Mouse (Mus musculus): Measurements from ENCODE around the gene Ppp1r12a. TPM values are rescaled to one million over a fixed set of nuclear protein-coding genes. Genes with fewer than 3 reads are reported as not detected.
A peak's percentile ranks its signal among the peaks of the same experiment; 100 is the strongest.

The Ppp1r12a gene
- polyA plus RNA-seq, 1 experiment = 18.5 TPM

GRCm38 (mm10) chr10:108284445-108284844 is 122.5 kb downstream of the Ppp1r12a start:
- H3ac ChIP-seq (ENCODE audit: control insufficient read depth, insufficient read length) = no peak overlapping the region
- no peak for TF ChIP-seq TCF3 (IDR thresholded peaks at IDR 0.05; ENCODE audit: insufficient read length, low read depth)
- TF ChIP-seq POLR2AphosphoS2 (IDR thresholded peaks at IDR 0.05; ENCODE audit: insufficient read length, low read depth) = peak; percentile 55
- no peak for TF ChIP-seq SRF (IDR thresholded peaks at IDR 0.05; ENCODE audit: control insufficient read depth, insufficient read length, low read depth)
- no peak for TF ChIP-seq MAX (IDR thresholded peaks at IDR 0.05; ENCODE audit: low read depth)
- no peak for TF ChIP-seq POLR2A (IDR thresholded peaks at IDR 0.05; ENCODE audit: insufficient read length, low read depth)
- H3K27me3 ChIP-seq (ENCODE audit: control insufficient read depth, insufficient read depth, insufficient read length) = no peaks in the 10 kb centered on the region
- peaks cover 20% of the 10 kb centered on the region for H3K36me3 ChIP-seq (ENCODE audit: control insufficient read depth, insufficient read depth)
- H3K4me2 ChIP-seq (ENCODE audit: low read depth) = no peak overlapping the region
- no peaks in the 10 kb centered on the region for H3K79me2 ChIP-seq (ENCODE audit: control insufficient read depth, insufficient read depth)
- H3K4me3 ChIP-seq = no peak overlapping the region

- Histone ChIP-seq H3K4me2 (ENCODE audit: low read depth) (no peak overlapping the region), H3ac (ENCODE audit: control insufficient read depth, insufficient read length) (no peak overlapping the region), H3K79me2 (ENCODE audit: control insufficient read depth, insufficient read depth) (no peaks in the 10 kb centered on the region), H3K36me3 (ENCODE audit: control insufficient read depth, insufficient read depth) (peaks cover 15% of the 10 kb centered on the region), H3K4me3 (no peak overlapping the region), H3K27me3 (ENCODE audit: control insufficient read depth, insufficient read depth, insufficient read length) (no peaks in the 10 kb centered on the region)
- TF ChIP-seq TCF3 (IDR thresholded peaks at IDR 0.05; ENCODE audit: insufficient read length, low read depth) = no peak
- no peak for TF ChIP-seq MYOD1 (IDR thresholded peaks at IDR 0.05; ENCODE audit: control insufficient read depth in 1 of 3, insufficient read length in 2 of 3, low read depth in 2 of 3)
- TF ChIP-seq TCF12 (IDR thresholded peaks at IDR 0.05; ENCODE audit: insufficient read depth, poor library complexity, severe bottlenecking) = no peak
- TF ChIP-seq POLR2A (IDR thresholded peaks at IDR 0.05; ENCODE audit: insufficient read length, low read depth) = no peak
These were observed 123.0 kb downstream of the Ppp1r12a start for GRCm38 (mm10) chr10:108284977-108285376.

- no peak overlapping the region for H3ac ChIP-seq (ENCODE audit: control insufficient read depth, insufficient read length)
- H3K27me3 ChIP-seq (ENCODE audit: control insufficient read depth, insufficient read depth, insufficient read length) = no peaks in the 10 kb centered on the region
- peaks cover 4% of the 10 kb centered on the region for H3K36me3 ChIP-seq (ENCODE audit: control insufficient read depth, insufficient read depth)
- TF ChIP-seq SRF (IDR thresholded peaks at IDR 0.05; ENCODE audit: control insufficient read depth, insufficient read length, low read depth) = no peak
- no peaks in the 10 kb centered on the region for H3K79me2 ChIP-seq (ENCODE audit: control insufficient read depth, insufficient read depth)
- no peak overlapping the region for H3K4me2 ChIP-seq (ENCODE audit: low read depth)
- no peak overlapping the region for H3K4me3 ChIP-seq
These were observed 124.9 kb downstream of the Ppp1r12a start for GRCm38 (mm10) chr10:108286658-108287437.

GRCm38 (mm10) chr10:108287438-108287801 is 125.4 kb downstream of the Ppp1r12a start:
- no peaks in the 10 kb centered on the region for H3K27me3 ChIP-seq (ENCODE audit: control insufficient read depth, insufficient read depth, insufficient read length)
- no peak for TF ChIP-seq REST (IDR thresholded peaks at IDR 0.05; ENCODE audit: insufficient read depth, insufficient read length)
- no peak for TF ChIP-seq SRF (IDR thresholded peaks at IDR 0.05; ENCODE audit: control insufficient read depth, insufficient read length, low read depth)
- TF ChIP-seq CEBPB (IDR thresholded peaks at IDR 0.05; ENCODE audit: insufficient read depth, poor library complexity, severe bottlenecking) = no peak
- no peak for TF ChIP-seq MYOG (IDR thresholded peaks at IDR 0.05; ENCODE audit: control insufficient read depth in 1 of 3, insufficient read depth in 1 of 3, insufficient read length in 2 of 3, low read depth in 2 of 3)
- no peak for TF ChIP-seq TCF12 (IDR thresholded peaks at IDR 0.05; ENCODE audit: insufficient read depth, poor library complexity, severe bottlenecking)
- no peak for TF ChIP-seq TCF3 (IDR thresholded peaks at IDR 0.05; ENCODE audit: insufficient read length, low read depth)
- TF ChIP-seq POLR2AphosphoS2 (IDR thresholded peaks at IDR 0.05; ENCODE audit: insufficient read length, low read depth) = no peak
- TF ChIP-seq MYOD1 (IDR thresholded peaks at IDR 0.05; ENCODE audit: control insufficient read depth in 1 of 3, insufficient read length in 2 of 3, low read depth in 2 of 3) = no peak
- TF ChIP-seq E2F4 (IDR thresholded peaks at IDR 0.05; ENCODE audit: insufficient read depth) = no peak

GRCm38 (mm10) chr10:108290046-108290445 is 128.1 kb downstream of the Ppp1r12a start:
- no peak overlapping the region for H3ac ChIP-seq (ENCODE audit: control insufficient read depth, insufficient read length)
- no peak for TF ChIP-seq E2F4 (IDR thresholded peaks at IDR 0.05; ENCODE audit: insufficient read depth)
- H3K27me3 ChIP-seq (ENCODE audit: control insufficient read depth, insufficient read depth, insufficient read length) = no peaks in the 10 kb centered on the region
- no peak overlapping the region for H3K4me3 ChIP-seq
- no peaks in the 10 kb centered on the region for H3K36me3 ChIP-seq (ENCODE audit: control insufficient read depth, insufficient read depth)
- H3K4me2 ChIP-seq (ENCODE audit: low read depth) = no peak overlapping the region
- no peaks in the 10 kb centered on the region for H3K79me2 ChIP-seq (ENCODE audit: control insufficient read depth, insufficient read depth)

More at GRCm38 (mm10) chr10:108287438-108287801, 125.4 kb downstream of the Ppp1r12a start:
- H3K36me3 ChIP-seq (ENCODE audit: control insufficient read depth, insufficient read depth) = no peaks in the 10 kb centered on the region
- no peak overlapping the region for H3ac ChIP-seq (ENCODE audit: control insufficient read depth, insufficient read length)
- no peak overlapping the region for H3K4me3 ChIP-seq
- H3K79me2 ChIP-seq (ENCODE audit: control insufficient read depth, insufficient read depth) = no peaks in the 10 kb centered on the region
- H3K4me2 ChIP-seq (ENCODE audit: low read depth) = no peak overlapping the region

GRCm38 (mm10) chr10:108291688-108292471 is 129.9 kb downstream of the Ppp1r12a start:
- no peaks in the 10 kb centered on the region for H3K36me3 ChIP-seq (ENCODE audit: control insufficient read depth, insufficient read depth)
- peak; percentile 24 for TF ChIP-seq TCF12 (IDR thresholded peaks at IDR 0.05; ENCODE audit: insufficient read depth, poor library complexity, severe bottlenecking)
- no peak for TF ChIP-seq TCF3 (IDR thresholded peaks at IDR 0.05; ENCODE audit: insufficient read length, low read depth)
- no peak for TF ChIP-seq POLR2AphosphoS2 (IDR thresholded peaks at IDR 0.05; ENCODE audit: insufficient read length, low read depth)
- no peak for TF ChIP-seq REST (IDR thresholded peaks at IDR 0.05; ENCODE audit: insufficient read depth, insufficient read length)
- no peak for TF ChIP-seq E2F4 (IDR thresholded peaks at IDR 0.05; ENCODE audit: insufficient read depth)
- peak in 2 of 3 experiments; percentile 76 to 87 for TF ChIP-seq MYOD1 (IDR thresholded peaks at IDR 0.05; ENCODE audit: control insufficient read depth in 1 of 3, insufficient read length in 2 of 3, low read depth in 2 of 3)
- TF ChIP-seq POLR2A (IDR thresholded peaks at IDR 0.05; ENCODE audit: insufficient read length, low read depth) = no peak
- no peak for TF ChIP-seq SRF (IDR thresholded peaks at IDR 0.05; ENCODE audit: control insufficient read depth, insufficient read length, low read depth)
- TF ChIP-seq USF1 (IDR thresholded peaks at IDR 0.05; ENCODE audit: low read depth) = peak; percentile 77
- no peak for TF ChIP-seq MAX (IDR thresholded peaks at IDR 0.05; ENCODE audit: low read depth)
- no peak for TF ChIP-seq CEBPB (IDR thresholded peaks at IDR 0.05; ENCODE audit: insufficient read depth, poor library complexity, severe bottlenecking)
- TF ChIP-seq MYOG (IDR thresholded peaks at IDR 0.05; ENCODE audit: control insufficient read depth in 1 of 3, insufficient read depth in 1 of 3, insufficient read length in 2 of 3, low read depth in 2 of 3) = peak in 1 of 3 experiments; percentile 52

More at GRCm38 (mm10) chr10:108291688-108292471, 129.9 kb downstream of the Ppp1r12a start:
- H3K4me3 ChIP-seq = no peak overlapping the region
- H3ac ChIP-seq (ENCODE audit: control insufficient read depth, insufficient read length) = no peak overlapping the region
- H3K4me2 ChIP-seq (ENCODE audit: low read depth) = peak overlapping the region; percentile 61
- no peaks in the 10 kb centered on the region for H3K27me3 ChIP-seq (ENCODE audit: control insufficient read depth, insufficient read depth, insufficient read length)
- H3K79me2 ChIP-seq (ENCODE audit: control insufficient read depth, insufficient read depth) = no peaks in the 10 kb centered on the region

Data from myocyte (in vitro differentiated cells).